Mouse (Mus musculus) limb, embryonic 11.5 days (tissue): Measurements from ENCODE around the gene Stx8. TPM values are rescaled to one million over a fixed set of nuclear protein-coding genes. Genes with fewer than 3 reads are reported as not detected.

Experiments
- ATAC-seq: fragments of 200-750 bp; cut with Nextera tagmentation; 2 replicates; pipeline ENCODE4 v1.8.0; 2017; ENCODE audit warnings: low read depth; ENCODE audit not compliant: insufficient number of reproducible peaks, low FRiP score, low TSS enrichment
- DNase-seq: peaks from one replicate; pipeline ENCODE4 v3.0.0-alpha.2; 2015; ENCODE audit warnings: low spot score
- H3K27ac ChIP-seq: fragments of 300-500 bp; sonication (generic); replicated peaks from 2 replicates; pipeline ENCODE4 v1.5.1; 2014; ENCODE audit warnings: low read depth, mild to moderate bottlenecking, low read length
- H3K27me3 ChIP-seq: fragments of 300-500 bp; sonication (generic); 2 replicates; pipeline ENCODE4 v1.6.1; 2014; ENCODE audit warnings: mild to moderate bottlenecking, low read length, mixed read lengths; ENCODE audit not compliant: control insufficient read depth, insufficient read depth
- H3K36me3 ChIP-seq: fragments of 300-500 bp; sonication (generic); 2 replicates; pipeline ENCODE4 v1.6.1; 2014; ENCODE audit warnings: mild to moderate bottlenecking, low read length, moderate library complexity, mixed read lengths; ENCODE audit not compliant: control insufficient read depth, insufficient read depth
- H3K4me1 ChIP-seq: fragments of 300-500 bp; sonication (generic); 2 replicates; pipeline ENCODE4 v1.6.1; 2014; ENCODE audit warnings: low read length, mixed read lengths; ENCODE audit not compliant: control insufficient read depth, insufficient read depth
- H3K4me2 ChIP-seq: fragments of 300-500 bp; sonication (generic); 2 replicates; pipeline ENCODE4 v1.6.1; 2014; ENCODE audit warnings: low read depth, mild to moderate bottlenecking, moderate library complexity; ENCODE audit not compliant: severe bottlenecking
- H3K4me3 ChIP-seq: fragments of 300-500 bp; sonication (generic); 2 replicates; pipeline ENCODE4 v1.5.1; 2014; ENCODE audit warnings: low read depth, low read length
- H3K9ac ChIP-seq: fragments of 300-500 bp; sonication (generic); 2 replicates; pipeline ENCODE4 v1.6.1; 2014; ENCODE audit warnings: mild to moderate bottlenecking, low read length
- H3K9me3 ChIP-seq: fragments of 300-500 bp; sonication (generic); 2 replicates; pipeline ENCODE4 v1.6.1; 2016; ENCODE audit warnings: low read length; ENCODE audit not compliant: control insufficient read depth
- WGBS: fragments of 180-500 bp; shearing (Covaris S2); extraction: QIAGEN DNeasy Blood & Tissue Kit; methylation state at CpG from one replicate; pipeline ENCODE4 v1.1.7; 2014; 5-methylcytosine and 5-hydroxymethylcytosine counted together
- polyA plus RNA-seq: library from polyadenylated mRNA; unstranded; fragments of >200 nt; fragmentation: Nextera tagmentation; extraction: Ambion mirVana; gene quantifications from 2 replicates; pipeline ENCODE4 v1.2.1, GENCODE M21; 2014

Stx8 gene
- 49.8 and 53.4 TPM in 2 replicates for polyA plus RNA-seq

DNA sequence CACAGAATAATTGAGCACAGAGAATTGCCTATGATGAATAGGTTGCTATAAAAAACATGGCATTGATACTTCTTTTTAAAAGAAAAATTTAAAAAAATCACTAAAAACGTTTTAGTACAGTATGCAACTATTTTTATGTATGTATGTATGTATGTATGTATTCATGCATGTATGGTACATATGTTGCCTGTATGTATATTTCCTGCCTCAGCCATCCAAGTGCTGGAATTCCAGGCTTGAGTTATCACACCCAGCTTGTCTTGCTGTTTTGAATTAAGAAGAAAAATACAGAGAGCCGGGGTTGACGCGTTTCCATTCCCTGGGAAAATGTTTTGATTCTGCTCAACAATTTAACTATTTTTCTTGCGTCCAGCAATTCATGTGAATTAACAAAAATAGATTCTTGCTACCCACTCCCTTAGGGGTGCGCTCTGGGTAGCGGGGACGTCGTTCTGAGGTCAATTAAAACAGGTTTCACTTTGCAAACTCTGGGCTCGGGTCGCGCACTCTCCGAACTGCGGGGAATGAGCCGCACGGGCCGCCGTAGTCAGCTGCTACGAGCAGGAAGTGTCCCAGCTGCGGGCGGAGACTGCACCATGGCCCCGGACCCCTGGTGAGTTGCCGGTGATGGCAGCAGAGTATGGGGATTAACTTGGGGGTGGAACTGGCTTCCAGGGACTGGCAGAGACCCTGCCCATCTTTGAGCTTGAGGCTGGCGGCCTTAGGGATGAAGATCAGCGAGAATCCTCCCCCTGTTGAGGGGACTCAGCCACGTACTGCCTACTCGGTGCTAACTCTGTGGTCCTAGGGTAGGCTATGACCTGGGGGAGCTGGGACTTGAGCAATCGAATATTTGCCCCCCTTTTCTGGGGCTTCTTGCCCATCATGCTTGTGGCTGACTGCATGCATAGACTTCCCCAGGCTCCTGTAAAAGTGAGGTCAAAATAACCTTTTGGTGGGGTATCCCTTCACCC lies at the start of gene Stx8:
TSS of gene Stx8 (plus strand) at position 289 of the 974 bp plus-strand sequence.
- Histone ChIP-seq H3K4me2 (peak within 1 kb of the TSS; percentile 65), H3K27ac (no peak within 1 kb of the TSS), H3K4me3 (peak within 1 kb of the TSS; percentile 84), H3K9me3 (no peaks in the 10 kb centered on the region), H3K36me3 (no peaks in the 10 kb centered on the region), H3K27me3 (no peaks in the 10 kb centered on the region), H3K9ac (peak within 1 kb of the TSS; percentile 73), H3K4me1 (peaks cover 2% of the 10 kb centered on the region; the same call in 1 of the 2 replicates)
- WGBS, result under 1% methylated on average over 28 of the region's 28 CpGs
- peak; percentile 96 for DNase-seq
- ATAC-seq, result 0 out of 2 replicates have a peak, but pooled peaks have one; percentile 47

DNA sequence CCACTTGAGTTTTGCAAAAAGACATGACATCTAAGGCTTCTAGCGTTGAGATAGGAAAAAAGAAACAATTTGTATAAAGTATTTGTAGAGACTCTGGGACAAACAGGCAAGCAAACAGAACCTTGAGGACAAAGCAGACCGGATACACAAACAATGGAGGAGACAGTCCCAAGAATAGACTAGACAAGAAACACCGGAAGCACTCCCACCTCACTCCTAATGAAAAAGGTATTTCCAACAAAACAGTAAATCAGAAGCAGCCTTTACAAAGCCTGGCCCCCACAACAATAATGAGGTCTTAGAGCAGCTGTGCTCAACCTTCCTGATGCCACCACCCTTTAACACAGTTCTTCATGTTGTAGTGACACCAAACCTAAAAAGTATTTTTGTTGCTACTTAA lies 48.9 kb upstream of the Stx8 start:
- Histone ChIP-seq H3K4me3 (no peak overlapping the region), H3K4me1 (no peaks in the 10 kb centered on the region), H3K9ac (no peak overlapping the region), H3K9me3 (no peaks in the 10 kb centered on the region), H3K27me3 (peaks cover 21% of the 10 kb centered on the region), H3K36me3 (no peaks in the 10 kb centered on the region), H3K4me2 (no peak overlapping the region), H3K27ac (no peak overlapping the region)
- ATAC-seq (no peak), DNase-seq (no peak)
- WGBS, result 84% methylated on average over 3 of the region's 3 CpGs

DNA sequence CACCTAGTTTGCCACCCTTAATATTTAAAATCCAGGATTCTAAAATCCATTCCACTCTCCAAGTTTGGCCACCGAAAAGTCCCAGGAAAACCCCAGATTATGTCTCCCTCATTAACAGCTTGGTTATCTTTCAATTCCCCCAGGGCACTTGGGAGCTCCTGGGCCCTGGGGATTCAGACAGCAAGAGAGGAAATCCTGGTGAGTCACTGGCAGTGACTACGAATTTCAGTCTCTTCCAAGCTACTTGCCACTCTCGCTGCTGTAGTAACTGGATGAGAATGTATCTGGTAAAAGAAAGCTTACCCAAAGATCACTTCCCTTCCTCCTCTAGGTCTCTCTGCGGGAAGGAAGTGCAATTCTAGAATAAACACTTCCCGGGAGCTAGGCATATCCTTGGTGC lies 46.4 kb upstream of the Stx8 start:
- peaks cover 21% of the 10 kb centered on the region for H3K27me3 ChIP-seq
- ATAC-seq (no peak), DNase-seq (no peak)
- H3K36me3 ChIP-seq, result no peaks in the 10 kb centered on the region
- no peak overlapping the region for H3K9ac ChIP-seq
- no peak overlapping the region for H3K4me3 ChIP-seq
- no peaks in the 10 kb centered on the region for H3K9me3 ChIP-seq
- 0 out of 2 replicates have a peak, but pooled peaks cover 3% of the 10 kb centered on the region for H3K4me1 ChIP-seq
- H3K27ac ChIP-seq, result no peak overlapping the region
- H3K4me2 ChIP-seq, result no peak overlapping the region
- 73% methylated on average over 5 of the region's 5 CpGs for WGBS

DNA sequence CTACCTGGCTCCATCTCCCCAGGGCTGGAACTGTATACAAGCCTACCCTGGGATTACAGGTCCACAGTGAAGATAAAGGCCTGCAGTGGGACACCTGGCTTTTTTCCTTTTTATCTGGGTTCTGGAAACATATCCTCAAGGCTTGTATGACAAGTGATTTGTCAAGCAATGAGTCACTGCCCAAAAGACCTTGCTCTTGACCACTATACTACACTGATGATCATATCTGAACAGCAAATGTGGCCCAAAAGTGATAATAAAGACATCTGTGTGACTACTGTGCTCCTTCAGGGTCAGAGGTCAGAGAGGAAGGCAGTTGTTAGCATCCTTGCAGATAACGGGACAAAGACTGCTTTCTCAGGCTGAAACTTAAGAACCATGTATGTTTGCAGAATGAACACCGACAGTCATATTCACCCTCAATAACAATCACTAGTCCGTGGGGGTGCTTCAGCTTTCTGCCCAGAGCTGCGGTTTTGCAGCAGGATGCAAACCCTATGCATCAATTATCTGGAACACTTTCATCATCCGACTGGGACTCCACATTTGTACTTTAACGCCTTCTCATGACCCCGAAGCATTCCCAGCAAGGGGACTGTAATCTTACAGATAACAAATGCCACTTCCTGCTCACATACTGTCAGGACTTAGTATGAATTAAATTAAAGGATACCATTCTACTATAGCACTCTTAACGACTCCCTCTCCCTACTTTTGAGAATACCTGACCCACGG lies 45.6 kb upstream of the Stx8 start:
- peaks cover 21% of the 10 kb centered on the region for H3K27me3 ChIP-seq
- DNase-seq (no peak), ATAC-seq (no peak)
- no peak overlapping the region for H3K4me3 ChIP-seq
- 50% methylated on average over 9 of the region's 9 CpGs for WGBS
- H3K36me3 ChIP-seq, result no peaks in the 10 kb centered on the region
- H3K27ac ChIP-seq, result no peak overlapping the region
- no peaks in the 10 kb centered on the region for H3K9me3 ChIP-seq
- H3K9ac ChIP-seq, result no peak overlapping the region
- H3K4me1 ChIP-seq, result 0 out of 2 replicates have a peak, but pooled peaks cover 3% of the 10 kb centered on the region
- H3K4me2 ChIP-seq, result no peak overlapping the region

DNA sequence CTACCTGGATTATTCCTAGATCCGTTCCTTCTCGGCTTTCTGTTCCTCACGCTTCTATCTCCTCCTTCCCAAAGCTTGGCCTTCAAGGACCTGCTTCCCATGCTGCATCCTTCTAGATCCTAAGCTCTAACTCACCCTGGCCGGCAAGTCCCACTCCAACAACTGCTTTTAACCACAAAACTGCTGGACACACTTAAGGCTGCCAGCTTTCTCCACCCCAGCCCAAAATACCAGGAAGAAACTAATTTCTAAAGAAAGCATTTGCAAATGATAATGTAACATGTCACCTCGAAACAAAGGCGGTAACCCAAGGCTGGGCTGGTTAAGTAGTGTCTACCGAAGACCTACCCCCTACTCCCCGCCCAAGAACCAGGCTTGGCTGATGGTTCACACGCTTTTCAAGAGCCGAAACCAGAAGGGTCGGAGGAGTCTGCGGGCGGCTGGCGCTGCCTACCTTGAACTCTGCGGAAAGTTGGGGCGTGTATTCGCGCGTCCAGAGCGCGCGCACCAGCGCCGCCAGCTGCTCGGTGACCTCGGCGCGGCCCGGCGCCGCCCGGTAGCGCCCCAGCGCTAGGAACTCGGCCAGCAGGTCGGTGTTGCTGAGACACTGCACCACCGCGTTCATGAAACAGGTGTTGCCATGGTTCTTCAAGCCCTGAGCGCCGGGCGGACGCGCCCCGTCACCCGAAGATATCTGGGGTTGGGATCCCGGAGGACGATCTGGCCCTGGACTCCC lies 44.7 kb upstream of the Stx8 start:
- peak overlapping the region; percentile 18 for H3K9ac ChIP-seq
- H3K27me3 ChIP-seq, result peaks cover 21% of the 10 kb centered on the region
- peak; percentile 37; the same call in 1 of the 2 replicates for ATAC-seq
- H3K36me3 ChIP-seq, result no peaks in the 10 kb centered on the region
- no peak overlapping the region for H3K27ac ChIP-seq
- WGBS, result 1% methylated on average over 47 of the region's 47 CpGs
- H3K4me1 ChIP-seq, result 0 out of 2 replicates have a peak, but pooled peaks cover 3% of the 10 kb centered on the region
- peak overlapping the region; percentile 100 for H3K4me2 ChIP-seq
- peak overlapping the region; percentile 71 for H3K4me3 ChIP-seq
- peak; percentile 59 for DNase-seq
- H3K9me3 ChIP-seq, result no peaks in the 10 kb centered on the region

DNA sequence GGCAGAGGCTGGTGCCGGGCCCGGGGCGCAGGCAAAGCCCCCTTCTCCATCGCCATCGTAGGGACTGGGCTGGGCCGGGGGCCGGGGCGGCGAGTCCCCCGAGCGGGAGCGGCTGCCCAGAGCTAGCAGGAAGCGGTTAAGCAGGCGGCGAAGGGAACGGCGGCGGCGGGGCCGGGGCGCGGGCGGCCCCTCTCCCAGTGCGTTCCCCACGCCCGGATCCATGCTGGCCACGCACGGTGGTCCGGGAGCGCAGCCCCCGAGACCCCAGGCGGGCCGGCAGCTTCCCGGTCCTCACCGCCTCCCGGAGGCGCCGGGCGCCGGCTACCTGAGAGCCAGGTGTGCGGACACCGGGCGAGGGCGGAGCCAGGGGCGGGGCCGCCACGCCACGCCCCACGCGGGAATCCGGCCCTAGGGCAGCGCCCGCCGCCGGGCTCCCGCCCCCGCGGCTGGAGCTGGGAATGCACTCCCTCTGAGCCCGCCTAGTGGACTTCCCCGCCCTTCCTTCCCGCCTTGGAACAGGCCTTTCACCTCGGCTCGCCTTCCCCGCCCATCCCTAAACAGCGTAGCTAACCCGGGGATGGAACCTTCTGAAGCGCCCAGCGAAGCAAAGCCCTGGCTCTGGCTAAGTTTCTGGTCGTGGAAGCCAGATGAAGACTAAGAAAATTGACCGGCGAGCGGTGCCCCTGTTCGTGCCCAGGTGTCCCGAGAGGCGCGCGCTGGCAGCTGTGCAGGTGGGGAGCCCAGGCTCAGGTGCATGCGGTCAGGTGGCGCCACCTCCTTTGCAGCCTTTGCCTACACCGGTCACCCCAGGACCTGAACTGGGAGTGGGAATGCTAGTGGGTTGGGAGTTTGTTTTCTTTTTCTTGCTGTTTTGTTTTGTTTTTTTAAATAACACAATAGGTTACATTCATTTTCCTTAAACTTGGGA lies 43.9 kb upstream of the Stx8 start, which contains the start of gene Usp43:
TSS of gene Usp43 (minus strand) at position 327 of the 928 bp plus-strand sequence.
- H3K9me3 ChIP-seq, result no peaks in the 10 kb centered on the region
- H3K36me3 ChIP-seq, result no peaks in the 10 kb centered on the region
- H3K4me3 ChIP-seq, result peak within 1 kb of the TSS; percentile 71
- H3K27ac ChIP-seq, result no peak within 1 kb of the TSS
- 0 out of 2 replicates have a peak, but pooled peaks cover 3% of the 10 kb centered on the region for H3K4me1 ChIP-seq
- peaks cover 21% of the 10 kb centered on the region for H3K27me3 ChIP-seq
- under 1% methylated on average over 67 of the region's 80 CpGs for WGBS
- peak; percentile 76; the same call in 1 of the 2 replicates for ATAC-seq
- DNase-seq, result peak; percentile 68
- H3K4me2 ChIP-seq, result peak within 1 kb of the TSS; percentile 100
- peak within 1 kb of the TSS; percentile 55 for H3K9ac ChIP-seq

DNA sequence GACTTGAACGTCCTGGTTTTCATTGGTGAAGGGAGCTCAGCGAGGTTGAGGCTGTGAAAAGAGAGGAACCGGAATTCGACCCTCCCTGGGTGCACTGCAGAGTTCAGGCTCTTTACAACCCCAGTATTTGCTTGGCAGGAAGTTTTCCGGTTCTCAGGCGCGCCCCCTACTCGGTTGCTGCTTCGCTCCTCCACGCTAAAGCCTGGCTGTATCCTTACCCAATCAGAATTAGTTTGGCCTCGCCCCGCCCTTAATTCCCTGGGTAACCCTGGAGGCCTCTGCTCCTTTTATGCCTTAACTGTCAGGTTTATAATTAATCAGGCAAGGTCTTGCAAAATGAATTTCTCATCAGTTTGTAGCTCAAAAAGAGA lies 43.3 kb upstream of the Stx8 start:
- 0% methylated on average over 12 of the region's 12 CpGs for WGBS
- no peak overlapping the region for H3K27ac ChIP-seq
- no peaks in the 10 kb centered on the region for H3K36me3 ChIP-seq
- H3K9ac ChIP-seq, result no peak overlapping the region
- DNase-seq, result peak; percentile 85
- H3K4me1 ChIP-seq, result 0 out of 2 replicates have a peak, but pooled peaks cover 3% of the 10 kb centered on the region
- peak overlapping the region; percentile 71 for H3K4me3 ChIP-seq
- peaks cover 21% of the 10 kb centered on the region for H3K27me3 ChIP-seq
- H3K9me3 ChIP-seq, result no peaks in the 10 kb centered on the region
- ATAC-seq, result peak; percentile 40; the same call in 1 of the 2 replicates
- H3K4me2 ChIP-seq, result peak overlapping the region; percentile 100
